8 mouse cellular contexts compared by ENCODE assay signal in genomic region chr11:23256194-23256802, GRCm38 (mm10). TPM values are rescaled to one million over a fixed set of nuclear protein-coding genes. Genes with fewer than 3 reads are reported as not detected.
A peak's percentile ranks its signal among the peaks of the same experiment; 100 is the strongest.
DNase-seq lines count a peak whose midpoint lies in the region; ATAC-seq and TF ChIP-seq lines count a peak whose summit lies in the region.

No protein-coding gene starts in this region.

- H3K27ac ChIP-seq in layer of hippocampus, adult 2 months = peak overlapping the region; percentile 96
- peak overlapping the region; percentile 100 for H3K27ac ChIP-seq in embryonic facial prominence, embryonic 12.5 days
- H3K27ac ChIP-seq in limb, embryonic 11.5 days (replicated peaks; ENCODE audit: low read depth, low read length) = peak overlapping the region; percentile 100
- H3K27ac ChIP-seq in neural tube, embryonic 12.5 days = peak overlapping the region; percentile 100

- peak; percentile 8; the same call in 1 of the 2 replicates for ATAC-seq in embryonic facial prominence, embryonic 12.5 days (ENCODE audit: insufficient number of reproducible peaks, insufficient read depth, low FRiP score, low TSS enrichment)
- ATAC-seq in limb, embryonic 11.5 days (ENCODE audit: insufficient number of reproducible peaks, low FRiP score, low TSS enrichment, low read depth) = peak; percentile 14; the same call in 1 of the 2 replicates
- peak; percentile 48 for ATAC-seq in neural tube, embryonic 12.5 days (ENCODE audit: low FRiP score, low read depth)

- no peak for TF ChIP-seq CTCF in layer of hippocampus, adult 2 months (conservative IDR thresholded peaks at IDR 0.05)

- H3K4me3 ChIP-seq in layer of hippocampus, adult 2 months = peak overlapping the region; percentile 96
- peak overlapping the region; percentile 98 for H3K4me3 ChIP-seq in embryonic facial prominence, embryonic 12.5 days
- peak overlapping the region; percentile 95 for H3K4me3 ChIP-seq in limb, embryonic 11.5 days (ENCODE audit: low read depth, low read length)
- H3K4me3 ChIP-seq in neural tube, embryonic 12.5 days = peak overlapping the region; percentile 92

- H3K4me2 ChIP-seq in embryonic facial prominence, embryonic 12.5 days (replicated peaks) = peak overlapping the region; percentile 87
- H3K4me2 ChIP-seq in limb, embryonic 11.5 days (ENCODE audit: low read depth, severe bottlenecking) = peak overlapping the region; percentile 68; the same call in 1 of the 2 replicates
- peak overlapping the region; percentile 70 for H3K4me2 ChIP-seq in neural tube, embryonic 12.5 days (replicated peaks)

- no peaks in the 10 kb centered on the region for H3K27me3 ChIP-seq in embryonic facial prominence, embryonic 12.5 days
- no peaks in the 10 kb centered on the region for H3K27me3 ChIP-seq in limb, embryonic 11.5 days (ENCODE audit: control insufficient read depth, insufficient read depth, low read length)
- no peaks in the 10 kb centered on the region for H3K27me3 ChIP-seq in neural tube, embryonic 12.5 days (replicated peaks)

- H3K4me1 ChIP-seq in embryonic facial prominence, embryonic 12.5 days = peaks cover 13% of the 10 kb centered on the region
- H3K4me1 ChIP-seq in limb, embryonic 11.5 days (ENCODE audit: control insufficient read depth, insufficient read depth, low read length) = no peaks in the 10 kb centered on the region
- peaks cover 4% of the 10 kb centered on the region for H3K4me1 ChIP-seq in neural tube, embryonic 12.5 days

- H3K9ac ChIP-seq in embryonic facial prominence, embryonic 12.5 days = peak overlapping the region; percentile 100
- peak overlapping the region; percentile 100 for H3K9ac ChIP-seq in limb, embryonic 11.5 days (ENCODE audit: low read length)
- peak overlapping the region; percentile 98 for H3K9ac ChIP-seq in neural tube, embryonic 12.5 days

- H3K36me3 ChIP-seq in embryonic facial prominence, embryonic 12.5 days = 0 out of 2 replicates have a peak, but pooled peaks cover 6% of the 10 kb centered on the region
- H3K36me3 ChIP-seq in limb, embryonic 11.5 days (ENCODE audit: control insufficient read depth, insufficient read depth, low read length) = no peaks in the 10 kb centered on the region
- no peaks in the 10 kb centered on the region for H3K36me3 ChIP-seq in neural tube, embryonic 12.5 days

- no peaks in the 10 kb centered on the region for H3K9me3 ChIP-seq in embryonic facial prominence, embryonic 12.5 days
- H3K9me3 ChIP-seq in limb, embryonic 11.5 days (ENCODE audit: control insufficient read depth, low read length) = no peaks in the 10 kb centered on the region
- H3K9me3 ChIP-seq in neural tube, embryonic 12.5 days = no peaks in the 10 kb centered on the region

- 1% methylated on average over 47 of the region's 51 CpGs for WGBS in embryonic facial prominence, embryonic 12.5 days
- under 1% methylated on average over 34 of the region's 51 CpGs for WGBS in limb, embryonic 11.5 days
- 1% methylated on average over 51 of the region's 51 CpGs for WGBS in neural tube, embryonic 12.5 days

- DNase-seq in layer of hippocampus, adult 2 months (ENCODE audit: low spot score in 2 of 2) = peak in 1 of 2 experiments; percentile 24
- DNase-seq in layer of hippocampus, adult 9-11 months = no peak
- no peak for DNase-seq in limb, embryonic 11.5 days (ENCODE audit: low spot score)
- no peak for DNase-seq in T-cell, adult 2 months (ENCODE audit: low spot score)
- DNase-seq in frontal cortex, postnatal 10 days (ENCODE audit: low spot score in 2 of 2) = no peak
- DNase-seq in right cerebral cortex, adult 18-20 months = no peak

RNA-seq across cellular contexts. Expression of gene Xpo1, which starts 0.5 kb away (rescaled TPM):
- total RNA-seq in layer of hippocampus, adult 2 months (2021) = 10 to 100 TPM; 65.8 to 66.9 TPM
- 177 and 182 TPM in 2 replicates for polyA plus RNA-seq in embryonic facial prominence, embryonic 12.5 days (2016; fragmentation: Nextera tagmentation; extraction: Ambion mirVana)
- 179 and 195 TPM in 2 replicates for polyA plus RNA-seq in limb, embryonic 11.5 days (2014; fragmentation: Nextera tagmentation; extraction: Ambion mirVana)
- 125 and 134 TPM in 2 replicates for polyA plus RNA-seq in neural tube, embryonic 12.5 days (2016; fragmentation: Nextera tagmentation; extraction: Ambion mirVana)

RNA-seq across cellular contexts. Expression of gene Usp34, which starts 50.4 kb away (rescaled TPM):
- 10 to 100 TPM; 88.0 to 92.1 TPM for total RNA-seq in layer of hippocampus, adult 2 months (2021)
- 30.5 and 30.7 TPM in 2 replicates for polyA plus RNA-seq in embryonic facial prominence, embryonic 12.5 days (2016; fragmentation: Nextera tagmentation; extraction: Ambion mirVana)
- polyA plus RNA-seq in limb, embryonic 11.5 days (2014; fragmentation: Nextera tagmentation; extraction: Ambion mirVana) = 35.9 and 36.9 TPM in 2 replicates
- polyA plus RNA-seq in neural tube, embryonic 12.5 days (2016; fragmentation: Nextera tagmentation; extraction: Ambion mirVana) = 26.5 and 28.5 TPM in 2 replicates
